Mouse (Mus musculus): ENCODE measurements around the gene Aknad1.

DNA sequence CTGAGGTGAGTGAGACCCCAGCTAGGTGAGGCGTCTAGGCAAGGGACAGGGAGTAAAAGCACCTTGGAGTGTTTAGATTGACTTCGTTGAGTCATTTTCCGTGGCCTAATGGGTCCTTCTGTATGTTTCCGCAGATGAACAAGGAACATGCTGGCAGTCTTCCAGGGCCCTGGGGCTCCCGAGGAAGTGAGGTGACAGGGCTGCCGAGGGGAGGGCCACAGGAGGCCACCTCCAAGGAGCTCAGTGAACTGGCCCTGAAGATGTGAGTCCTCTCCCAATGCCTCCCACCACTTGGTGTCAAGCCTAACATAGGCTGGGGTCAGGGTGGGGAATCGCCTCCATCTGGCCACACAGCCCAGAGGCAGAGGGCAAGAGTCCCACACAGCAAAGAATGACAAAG lies 25.5 kb downstream of the Aknad1 start:
- TF ChIP-seq CTCF (IDR thresholded peaks at IDR 0.05; ENCODE audit: low read depth) (no peak), EP300 (IDR thresholded peaks at IDR 0.05; ENCODE audit: low read depth) (no peak)

All from liver, embryonic 14.5 days (tissue).